Mouse (Mus musculus) megakaryocyte-erythroid progenitor cell, adult 5-6 weeks (primary cell): ENCODE measurements around the gene Csrp1. TPM values are rescaled to one million over a fixed set of nuclear protein-coding genes. Genes with fewer than 3 reads are reported as not detected.

Source experiments
- ATAC-seq: replicated peaks from 2 replicates; pipeline ENCODE4 v1.8.0; 2016; ENCODE audit warnings: mild to moderate bottlenecking, inconsistent platforms; ENCODE audit not compliant: severe bottlenecking, poor library complexity, low FRiP score, low TSS enrichment
- total RNA-seq, 2 experiments: library from RNA; stranded (forward) in 1 of 2; stranded (reverse) in 1 of 2; fragments of 200-1000, 215-1000 nt in 1 of 2; fragments of >200 nt in 1 of 2; fragmentation: Nextera tagmentation in 1 of 2; gene quantifications; 2 replicates each; pipeline ENCODE4 v1.2.3; 2014 to 2017

The Csrp1 gene
- total RNA-seq, 2 experiments from 2014 or later: 100 to 112 TPM

- ATAC-seq: no peak
Measured at GRCm38 (mm10) chr1:135793370-135794215, 73.7 kb downstream of the Csrp1 start.

- no peak for ATAC-seq
Measured at GRCm38 (mm10) chr1:135794216-135795134, 74.6 kb downstream of the Csrp1 start.

GRCm38 (mm10) chr1:135798492-135798891 is 78.6 kb downstream of the Csrp1 start:
- no peak for ATAC-seq

GRCm38 (mm10) chr1:135799109-135799627 is 79.3 kb downstream of the Csrp1 start:
- no peak for ATAC-seq

- 0 out of 2 replicates have a peak, but pooled peaks have one; percentile 49 for ATAC-seq
Measured at GRCm38 (mm10) chr1:135800192-135800950, 80.5 kb downstream of the Csrp1 start.

Other genes starting within 250 kb of the Csrp1 start
- 0.79 and 3.6 TPM in 2 replicates for gene Nav1, start 112.8 kb upstream of the Csrp1 start, total RNA-seq (2014; fragmentation: Nextera tagmentation)
- 0.30 and 0.47 TPM in 2 replicates for gene Nav1, start 112.8 kb upstream of the Csrp1 start, total RNA-seq (2017)
- 1.8 and 7.6 TPM in 2 replicates for gene Phlda3, start 46.1 kb downstream of the Csrp1 start, total RNA-seq (2014; fragmentation: Nextera tagmentation)
- 0.94 and 2.1 TPM in 2 replicates for gene Phlda3, start 46.1 kb downstream of the Csrp1 start, total RNA-seq (2017)
- gene Tnni1, start 59.4 kb downstream of the Csrp1 start, total RNA-seq (2014; fragmentation: Nextera tagmentation): 5.4 TPM in 1 of 2 replicates, not detected in the other
- 0.46 TPM in 1 of 2 replicates, not detected in the other for gene Tnni1, start 59.4 kb downstream of the Csrp1 start, total RNA-seq (2017)
- gene Lad1, start 98.5 kb downstream of the Csrp1 start, total RNA-seq (2014; fragmentation: Nextera tagmentation): not detected in 2 replicates
- not detected in 2 replicates for gene Lad1, start 98.5 kb downstream of the Csrp1 start, total RNA-seq (2017)
- 1.4 TPM in 1 of 2 replicates, not detected in the other for gene Tnnt2, start 116.3 kb downstream of the Csrp1 start, total RNA-seq (2014; fragmentation: Nextera tagmentation)
- gene Tnnt2, start 116.3 kb downstream of the Csrp1 start, total RNA-seq (2017): not detected in 2 replicates
- not detected in 2 replicates for gene Pkp1, start 199.1 kb downstream of the Csrp1 start, total RNA-seq (2014; fragmentation: Nextera tagmentation)
- not detected in 2 replicates for gene Pkp1, start 199.1 kb downstream of the Csrp1 start, total RNA-seq (2017)